Mouse (Mus musculus) intestine, embryonic 16.5 days (tissue): ENCODE data around the gene Olfr137. TPM values are rescaled to one million over a fixed set of nuclear protein-coding genes. Genes with fewer than 3 reads are reported as not detected.

ENCODE experiments used
- ATAC-seq: fragments of 200-750 bp; cut with Nextera tagmentation; 2 replicates; pipeline ENCODE4 v1.8.0; 2017; ENCODE audit warnings: moderate TSS enrichment, moderate library complexity
- H3K27ac ChIP-seq: fragments of 300-500 bp; sonication (generic); 2 replicates; pipeline ENCODE4 v1.5.1; 2014; ENCODE audit warnings: mild to moderate bottlenecking, low read length
- H3K27me3 ChIP-seq: fragments of 300-500 bp; sonication (generic); replicated peaks from 2 replicates; pipeline ENCODE4 v1.6.1; 2014; ENCODE audit warnings: low read length, control low read depth, mixed read lengths; ENCODE audit not compliant: control insufficient read depth, insufficient read depth
- H3K36me3 ChIP-seq: fragments of 300-500 bp; sonication (generic); 2 replicates; pipeline ENCODE4 v1.6.1; 2014; ENCODE audit warnings: low read length, control low read depth; ENCODE audit not compliant: control insufficient read depth, insufficient read depth
- H3K4me1 ChIP-seq: fragments of 300-500 bp; sonication (generic); 2 replicates; pipeline ENCODE4 v1.6.1; 2014; ENCODE audit warnings: low read length, control low read depth, mixed read lengths; ENCODE audit not compliant: control insufficient read depth, insufficient read depth
- H3K4me2 ChIP-seq: fragments of 300-500 bp; sonication (generic); 2 replicates; pipeline ENCODE4 v1.6.1; 2014; ENCODE audit warnings: low read depth, low read length, control low read depth
- H3K4me3 ChIP-seq: fragments of 300-500 bp; sonication (generic); 2 replicates; pipeline ENCODE4 v1.5.1; 2014; ENCODE audit warnings: mild to moderate bottlenecking, low read length
- H3K9ac ChIP-seq: fragments of 300-500 bp; sonication (generic); 2 replicates; pipeline ENCODE4 v1.6.1; 2014; ENCODE audit warnings: low read depth, low read length
- H3K9me3 ChIP-seq: fragments of 300-500 bp; sonication (generic); 2 replicates; pipeline ENCODE4 v1.6.1; 2016; ENCODE audit warnings: low read length, control low read depth; ENCODE audit not compliant: control insufficient read depth
- WGBS: fragments of 180-500 bp; shearing (Covaris S2); extraction: QIAGEN DNeasy Blood & Tissue Kit; methylation state at CpG from one replicate; pipeline ENCODE4 v1.1.7; 2014; 5-methylcytosine and 5-hydroxymethylcytosine counted together
- polyA plus RNA-seq: library from polyadenylated mRNA; unstranded; fragments of >200 nt; fragmentation: Nextera tagmentation; extraction: Ambion mirVana; gene quantifications from 2 replicates; pipeline ENCODE4 v1.2.1, GENCODE M21; 2015

Gene Olfr137
- not detected in 2 replicates for polyA plus RNA-seq

GRCm38 (mm10) chr17:38307470-38307869, at the start of gene Olfr137:
Gene Olfr137, minus strand, starts transcription at chr17:38307570.
- no peak for ATAC-seq

GRCm38 (mm10) chr17:38329531-38329930, 22.2 kb upstream of the Olfr137 start, which contains the start of gene Olfr136:
Gene Olfr136, plus strand, starts transcription at chr17:38329831.
- H3K9ac ChIP-seq: no peak within 1 kb of the TSS
- no peaks in the 10 kb centered on the region for H3K27me3 ChIP-seq
- H3K9me3 ChIP-seq: no peaks in the 10 kb centered on the region
- H3K4me1 ChIP-seq: no peaks in the 10 kb centered on the region
- H3K27ac ChIP-seq: no peak within 1 kb of the TSS
- ATAC-seq: no peak
- H3K4me3 ChIP-seq: no peak within 1 kb of the TSS
- no peak within 1 kb of the TSS for H3K4me2 ChIP-seq
- H3K36me3 ChIP-seq: no peaks in the 10 kb centered on the region

More at GRCm38 (mm10) chr17:38307470-38307869, at the start of gene Olfr137:
- Histone ChIP-seq H3K9ac (no peak within 1 kb of the TSS), H3K4me3 (no peak within 1 kb of the TSS), H3K27ac (no peak within 1 kb of the TSS), H3K4me1 (no peaks in the 10 kb centered on the region), H3K4me2 (no peak within 1 kb of the TSS), H3K9me3 (peaks cover 2% of the 10 kb centered on the region; the same call in 1 of the 2 replicates), H3K36me3 (no peaks in the 10 kb centered on the region), H3K27me3 (no peaks in the 10 kb centered on the region)

GRCm38 (mm10) chr17:38260735-38261134, 46.6 kb downstream of the Olfr137 start, which contains the start of gene Olfr138:
Gene Olfr138, plus strand, starts transcription at chr17:38261035.
- Histone ChIP-seq H3K4me3 (no peak within 1 kb of the TSS), H3K27ac (no peak within 1 kb of the TSS), H3K27me3 (no peaks in the 10 kb centered on the region), H3K36me3 (no peaks in the 10 kb centered on the region), H3K4me2 (no peak within 1 kb of the TSS), H3K9ac (no peak within 1 kb of the TSS), H3K4me1 (no peaks in the 10 kb centered on the region), H3K9me3 (no peaks in the 10 kb centered on the region)
- WGBS: 72% methylated on average over 1 of the region's 1 CpGs
- no peak for ATAC-seq

Other genes starting within 250 kb of the Olfr137 start
- not detected in 2 replicates for gene Olfr129, start 247.5 kb downstream of the Olfr137 start, polyA plus RNA-seq
- not detected in 2 replicates for gene Olfr130, start 243.6 kb downstream of the Olfr137 start, polyA plus RNA-seq
- not detected in 2 replicates for gene Olfr131, start 218.9 kb downstream of the Olfr137 start, polyA plus RNA-seq
- gene Olfr132, start 173.0 kb downstream of the Olfr137 start, polyA plus RNA-seq: not detected in 2 replicates
- not detected in 2 replicates for gene Olfr133, start 162.3 kb downstream of the Olfr137 start, polyA plus RNA-seq
- gene Olfr134, start 136.2 kb downstream of the Olfr137 start, polyA plus RNA-seq: not detected in 2 replicates
- not detected in 2 replicates for gene Olfr135, start 103.2 kb downstream of the Olfr137 start, polyA plus RNA-seq
- not detected in 2 replicates for gene Olfr138, start 46.5 kb downstream of the Olfr137 start, polyA plus RNA-seq
- gene Olfr136, start 22.3 kb upstream of the Olfr137 start, polyA plus RNA-seq: not detected in 2 replicates
- not detected in 2 replicates for gene Esp36, start 112.6 kb upstream of the Olfr137 start, polyA plus RNA-seq
- gene Esp34, start 246.6 kb upstream of the Olfr137 start, polyA plus RNA-seq: not detected in 2 replicates